Mouse (Mus musculus): Measurements from ENCODE around the gene Casz1.

Casz1 gene

DNA sequence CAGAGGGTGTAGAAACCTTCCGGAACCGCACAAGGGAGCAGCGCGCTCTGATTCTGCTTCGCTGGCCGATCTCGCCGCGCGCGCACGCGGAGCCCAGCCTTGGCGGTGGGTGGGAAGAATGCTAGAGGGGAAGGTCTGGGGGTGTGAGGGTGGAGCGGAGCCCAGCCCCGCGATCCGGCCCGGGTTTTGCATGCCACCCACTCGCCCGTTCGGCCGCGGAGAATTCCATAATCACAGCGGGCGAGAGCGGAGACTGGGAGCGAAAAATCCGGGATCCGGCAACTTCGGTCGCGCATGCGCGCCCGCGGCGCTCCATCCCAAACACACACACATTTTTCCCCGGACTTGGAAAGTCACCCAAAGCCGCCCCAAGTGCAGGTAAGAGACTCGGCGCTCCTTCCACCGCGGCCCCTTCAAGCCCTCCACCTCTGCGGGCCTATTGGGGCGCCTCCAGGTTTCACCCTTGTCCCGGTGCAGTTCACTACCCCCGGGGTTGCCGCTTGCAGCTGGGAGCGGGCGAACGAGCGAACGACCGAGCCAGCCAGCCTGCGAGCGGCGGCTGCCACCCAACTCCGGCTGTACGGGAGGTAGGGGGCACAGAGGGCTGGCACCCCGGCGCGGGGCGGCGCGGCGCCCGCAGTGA, at the start of gene Casz1:
Gene Casz1, plus strand, starts transcription at position 293 of the 643 bp plus-strand sequence.
- DNase-seq (ENCODE audit: low read depth in 1 of 2, low spot score in 2 of 2), result no peak

DNA sequence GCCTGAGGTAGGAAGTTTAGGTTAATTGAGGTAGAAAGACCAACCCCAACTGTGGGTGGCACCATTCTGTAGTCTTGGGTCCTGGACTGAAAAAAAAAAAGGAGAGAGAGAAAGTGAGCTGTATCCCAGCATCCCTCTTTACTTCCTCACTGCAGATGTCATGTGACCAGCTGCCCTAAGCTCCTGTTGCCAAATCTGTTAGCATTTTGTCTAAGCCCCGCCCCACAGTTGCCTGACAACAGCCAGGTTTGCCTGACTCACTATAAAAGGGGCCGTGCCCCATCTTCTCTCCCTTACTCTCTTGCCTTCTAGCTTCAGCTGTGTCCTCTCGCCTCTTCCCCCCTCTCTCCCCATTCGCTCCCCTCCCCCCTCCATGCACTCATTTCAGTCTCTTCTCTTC, 45.4 kb upstream of the Casz1 start:
- no peak for DNase-seq (ENCODE audit: low read depth in 1 of 2, low spot score in 2 of 2)

DNA sequence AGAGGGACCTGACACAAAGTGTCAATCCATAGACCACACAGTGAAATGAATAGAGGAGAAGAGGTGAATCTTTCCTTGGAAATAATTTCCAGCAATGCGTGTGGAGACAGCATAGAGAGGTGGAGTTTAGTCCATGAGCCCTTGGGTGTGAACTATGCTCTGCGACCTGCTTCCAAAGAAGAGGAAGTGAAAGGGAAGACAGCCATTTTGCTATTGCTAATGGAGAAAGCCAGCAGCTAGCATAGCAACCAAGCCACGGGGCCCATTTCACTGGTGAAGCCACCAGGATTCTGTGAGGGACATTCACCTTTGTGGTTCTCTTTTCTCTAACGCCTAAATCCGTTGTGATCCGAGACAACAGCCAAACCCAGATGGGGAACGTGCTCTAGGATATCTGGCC, 44.1 kb upstream of the Casz1 start:
- DNase-seq (ENCODE audit: low read depth in 1 of 2, low spot score in 2 of 2), result no peak

DNA sequence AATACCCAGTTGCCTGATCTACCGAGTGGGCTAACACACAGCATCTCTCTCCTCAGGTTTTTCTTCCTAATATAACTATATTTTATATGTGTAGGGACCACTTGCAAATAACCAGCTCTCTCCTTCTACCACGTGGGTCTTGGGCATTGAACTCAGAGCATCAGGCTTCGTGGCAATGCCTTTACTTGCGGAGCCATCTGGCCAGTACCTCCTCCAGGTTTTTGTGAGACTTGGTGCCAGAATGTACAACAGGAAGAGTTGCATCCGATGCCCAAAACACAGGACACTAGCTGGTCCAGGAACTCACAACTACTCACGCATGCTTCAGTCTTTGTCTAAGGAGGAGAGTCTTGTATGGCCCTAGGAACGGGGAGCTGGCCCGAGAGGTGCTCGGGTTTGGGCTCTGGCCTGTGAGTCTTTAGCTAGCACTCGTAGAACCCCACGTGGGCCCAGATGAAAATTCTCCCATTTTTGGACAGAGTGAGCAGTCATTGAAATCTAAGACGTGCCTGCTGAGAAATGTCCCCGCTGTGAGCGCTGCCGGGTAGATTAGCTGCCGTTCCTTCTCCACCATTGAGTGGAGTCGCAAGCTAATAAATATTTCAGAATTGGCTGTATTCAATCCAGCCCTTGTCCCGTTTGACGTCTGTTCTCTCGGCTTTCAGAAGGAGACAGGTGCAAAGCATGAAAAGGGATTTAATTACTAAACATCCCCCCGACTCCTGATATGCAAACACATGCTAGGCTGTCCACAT, 38.0 kb upstream of the Casz1 start:
- no peak for DNase-seq (ENCODE audit: low read depth in 1 of 2, low spot score in 2 of 2)

DNA sequence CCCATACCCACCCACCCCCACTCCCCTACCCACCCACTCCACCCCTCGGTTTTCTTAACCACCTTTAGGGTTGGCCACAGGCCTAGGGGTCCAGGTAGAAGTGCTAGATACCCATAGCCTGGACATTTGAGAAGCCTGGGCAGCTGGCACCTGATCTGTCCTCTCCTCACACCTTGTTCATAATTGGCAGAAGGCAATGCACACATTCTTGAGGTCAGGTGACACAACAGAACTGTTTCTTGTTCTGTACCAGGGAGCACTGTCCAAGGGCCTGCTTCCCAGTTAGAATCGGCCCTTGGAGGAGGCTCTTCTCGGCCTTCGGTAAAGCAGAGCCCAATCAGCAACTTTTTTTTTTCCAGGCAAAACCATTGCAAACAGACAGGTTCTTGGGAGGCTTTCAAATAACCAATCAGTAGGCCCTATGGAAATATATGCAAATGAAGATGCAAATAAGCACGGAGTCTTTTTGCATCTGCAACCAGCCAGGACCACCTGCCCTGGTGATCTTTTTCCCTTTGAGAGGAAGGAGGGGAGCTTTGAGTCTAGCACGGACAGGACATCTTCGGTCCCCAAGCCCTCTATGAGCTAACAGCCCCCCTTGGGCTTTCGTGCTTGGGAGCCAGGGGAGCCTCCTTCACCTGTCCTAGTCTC, 36.4 kb upstream of the Casz1 start:
- DNase-seq (ENCODE audit: low read depth in 1 of 2, low spot score in 2 of 2), result no peak

DNA sequence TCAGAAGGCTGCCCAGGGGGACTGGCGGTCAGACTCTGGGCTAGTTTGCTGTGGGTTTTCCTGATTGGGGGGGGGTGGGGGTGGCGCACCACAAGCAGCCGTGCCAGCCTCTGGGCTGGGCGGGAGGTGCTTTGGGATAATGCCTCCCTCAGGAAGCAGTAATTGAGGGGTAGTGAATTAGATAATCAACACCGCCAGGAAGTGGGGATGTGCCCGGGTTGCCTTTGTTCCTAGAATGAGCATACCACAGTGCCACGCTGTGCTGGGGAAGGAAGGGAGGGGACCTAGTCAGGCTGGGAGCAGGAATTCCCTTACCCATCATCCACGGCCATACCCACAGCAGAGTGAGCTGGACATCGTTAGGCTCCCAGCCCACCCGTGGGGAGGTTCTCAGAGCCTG, 35.6 kb upstream of the Casz1 start:
- no peak for DNase-seq (ENCODE audit: low read depth in 1 of 2, low spot score in 2 of 2)

DNA sequence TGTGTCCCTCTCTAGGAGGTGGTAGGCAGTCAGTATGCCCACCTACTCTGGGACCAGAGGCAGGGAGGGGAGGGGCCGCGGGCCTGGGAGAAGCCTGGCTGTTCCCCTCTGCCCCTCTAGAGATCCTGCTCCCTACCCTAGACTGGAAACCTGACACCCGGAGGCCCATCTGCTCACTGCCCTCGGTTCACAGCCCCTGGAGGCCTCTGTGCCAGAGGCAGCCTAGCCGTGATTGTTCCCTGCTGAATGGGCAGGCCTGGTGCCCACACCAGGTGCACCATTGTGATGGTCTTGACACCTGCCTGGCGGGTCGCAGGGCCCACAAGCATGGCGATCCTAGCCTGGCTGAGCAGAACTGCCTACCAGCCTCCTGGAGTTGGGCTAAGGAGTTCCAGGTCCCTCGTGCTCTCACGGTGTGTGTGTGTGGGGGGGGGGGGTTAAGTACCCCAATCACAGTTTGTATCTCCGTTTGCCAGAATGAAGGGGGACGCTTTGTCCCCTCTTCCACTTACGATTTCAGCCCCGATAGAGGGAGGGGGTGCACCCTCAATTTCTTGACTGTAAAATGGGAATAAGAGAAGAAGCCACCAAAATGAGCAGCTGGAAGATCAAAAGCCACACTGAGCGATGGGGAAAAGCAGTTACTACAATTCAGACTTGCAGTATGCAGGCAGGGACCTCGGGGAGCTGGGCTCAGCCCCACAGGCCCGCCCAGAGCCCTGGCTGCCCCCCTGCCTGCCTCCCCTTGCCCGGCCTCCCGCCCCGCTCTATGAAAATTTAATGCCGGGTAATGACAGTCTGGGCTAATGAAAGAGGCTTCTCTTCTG, 33.4 kb upstream of the Casz1 start:
- no peak for DNase-seq (ENCODE audit: low read depth in 1 of 2, low spot score in 2 of 2)

DNA sequence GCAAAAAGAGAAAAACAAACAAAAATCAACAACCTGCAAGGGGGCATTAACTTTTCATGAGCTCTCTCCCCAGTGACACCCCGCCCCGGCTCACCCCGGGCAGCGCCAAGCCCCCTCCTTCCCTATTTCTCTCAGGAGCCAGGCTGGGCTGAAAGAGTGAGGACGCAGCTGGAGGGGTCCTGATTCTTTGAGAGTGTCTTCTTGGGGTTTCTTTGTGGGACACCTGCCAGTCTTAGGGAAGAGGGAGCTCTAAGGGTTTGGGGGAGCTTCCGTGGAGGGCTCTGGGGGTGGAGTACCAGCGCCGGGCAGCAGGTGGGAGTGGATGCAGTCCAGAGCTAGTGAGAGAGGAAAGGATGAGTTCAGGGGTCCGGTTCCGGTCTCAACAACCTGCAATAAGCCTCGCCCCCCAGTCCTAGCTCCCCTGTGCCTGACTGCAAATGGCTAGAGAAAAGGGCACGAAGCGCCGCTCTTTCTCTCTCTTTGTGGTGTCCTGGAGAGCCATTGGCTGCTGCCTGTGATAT, 32.8 kb upstream of the Casz1 start:
- DNase-seq (ENCODE audit: low read depth in 1 of 2, low spot score in 2 of 2), result no peak

DNA sequence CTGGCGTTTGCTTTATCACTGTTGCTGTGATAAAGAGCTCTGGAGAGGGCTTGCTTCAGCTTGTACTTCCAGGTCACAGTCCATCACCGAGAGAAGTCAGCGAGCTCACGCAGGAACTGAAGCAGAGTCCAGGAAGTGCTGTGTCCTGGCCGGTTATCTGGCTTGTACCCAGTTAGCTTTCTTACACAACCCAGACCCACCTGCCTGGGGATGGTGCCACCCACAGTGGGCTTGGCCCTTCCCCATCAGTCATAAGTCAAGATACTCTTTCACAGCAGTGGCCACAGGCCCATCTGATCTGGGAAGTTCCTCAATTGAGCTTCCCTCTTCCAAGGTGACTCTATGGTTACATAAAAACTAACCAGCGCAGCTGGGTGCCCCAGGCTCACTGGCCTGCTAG, 31.6 kb upstream of the Casz1 start:
- DNase-seq (ENCODE audit: low read depth in 1 of 2, low spot score in 2 of 2), result no peak

DNA sequence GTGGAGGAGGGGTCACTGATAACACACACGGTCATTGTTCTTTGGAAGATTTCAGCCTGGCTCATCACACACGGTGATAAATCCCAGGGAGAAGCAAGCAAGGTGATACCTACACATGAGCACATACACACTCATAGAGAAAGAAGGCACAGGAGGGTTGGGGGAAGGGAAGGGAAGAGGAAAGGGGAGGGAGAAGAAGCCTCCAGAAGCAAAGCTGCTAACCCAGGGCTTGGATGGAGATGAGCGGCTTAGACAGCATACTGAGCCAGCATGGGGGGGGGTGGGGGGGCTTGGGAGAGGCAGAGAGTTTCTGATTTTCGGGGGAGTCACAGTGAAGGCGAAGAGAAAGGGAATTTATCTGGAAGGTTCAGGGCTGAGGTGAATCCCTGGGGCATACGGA, 30.2 kb upstream of the Casz1 start:
- no peak for DNase-seq (ENCODE audit: low read depth in 1 of 2, low spot score in 2 of 2)

DNA sequence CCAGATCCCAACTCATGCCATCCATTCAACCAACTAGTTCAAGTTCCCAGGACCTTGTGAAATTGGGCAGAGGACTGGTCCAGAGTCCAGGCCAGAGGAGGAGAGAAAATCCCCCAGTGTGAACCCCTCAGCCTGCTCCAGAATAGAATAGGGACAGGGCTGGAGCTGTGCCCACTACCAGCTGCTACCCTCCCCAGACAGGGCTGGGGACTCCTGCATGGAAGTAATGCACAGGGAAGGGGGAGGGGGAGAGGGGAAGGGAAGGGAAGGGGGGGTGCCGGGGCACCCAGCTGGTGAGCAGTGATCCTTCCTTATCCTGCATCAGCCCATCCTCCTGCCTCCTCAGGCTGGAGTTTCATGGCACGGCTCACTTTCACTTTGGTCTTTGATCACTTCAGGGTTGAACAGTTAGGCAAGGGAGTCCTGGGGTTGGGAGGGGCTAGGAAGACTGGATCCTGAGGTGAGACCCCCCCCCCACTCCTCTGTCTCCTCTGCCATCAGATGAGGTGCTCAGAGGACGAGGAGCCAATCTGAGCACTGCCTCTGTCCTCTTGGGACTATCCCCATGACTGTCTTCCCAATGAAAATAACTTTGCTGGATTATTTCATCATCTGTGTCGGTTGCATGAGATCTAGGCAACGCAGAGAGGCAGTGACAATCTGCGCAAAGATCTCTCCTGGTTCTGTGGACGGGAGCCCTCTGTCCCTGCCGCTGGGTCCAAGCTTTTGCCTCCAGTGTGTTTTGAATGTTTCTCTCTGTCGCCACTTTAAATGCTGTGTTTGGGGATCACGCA, 28.6 kb upstream of the Casz1 start:
- DNase-seq (ENCODE audit: low read depth in 1 of 2, low spot score in 2 of 2), result no peak

DNA sequence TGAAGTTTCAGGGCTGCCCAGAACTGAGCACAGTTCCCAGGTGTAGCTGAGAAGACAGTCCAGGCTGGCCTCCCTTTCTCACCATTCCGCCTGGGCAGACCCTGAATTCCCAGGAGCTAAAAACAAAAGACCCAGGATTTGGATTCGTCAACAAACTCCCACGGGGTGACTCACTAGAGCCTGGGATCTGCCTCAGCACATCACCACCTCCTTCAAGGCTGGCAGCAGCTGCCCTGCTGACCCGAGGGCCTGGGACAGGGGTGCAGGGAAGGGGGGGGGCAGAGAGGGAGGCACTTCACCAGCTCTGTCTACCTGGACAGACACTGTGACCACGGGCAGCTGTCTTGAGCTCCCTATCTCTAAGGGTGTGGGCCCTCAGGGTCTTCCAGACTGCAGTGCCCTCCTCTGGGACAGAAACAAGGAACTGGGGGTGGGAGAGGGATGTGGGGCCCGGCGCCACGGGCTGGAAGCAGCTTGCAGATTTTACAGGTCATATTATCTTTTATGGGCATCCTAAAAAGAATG, 24.1 kb upstream of the Casz1 start:
- no peak for DNase-seq (ENCODE audit: low read depth in 1 of 2, low spot score in 2 of 2)

DNA sequence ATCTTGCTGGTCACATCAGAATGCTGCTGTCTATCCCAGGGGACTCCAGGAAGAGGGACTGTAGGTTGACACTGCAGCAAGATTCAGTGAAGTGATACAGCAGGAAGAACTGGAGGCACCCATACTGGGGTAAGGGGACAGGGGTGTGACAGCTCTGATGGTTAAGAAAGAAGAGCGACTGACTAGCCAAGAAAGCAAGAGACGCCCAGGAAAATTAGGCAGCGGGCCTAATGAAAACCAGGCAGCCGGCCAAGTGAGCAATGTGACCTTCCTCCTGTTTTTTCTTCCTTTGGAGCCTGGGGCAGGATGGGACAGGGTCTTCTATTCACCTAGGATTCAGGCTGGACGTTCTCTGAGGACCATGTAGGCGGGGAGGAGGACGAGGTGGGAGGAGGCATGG, 22.7 kb upstream of the Casz1 start:
- no peak for DNase-seq (ENCODE audit: low read depth in 1 of 2, low spot score in 2 of 2)

DNA sequence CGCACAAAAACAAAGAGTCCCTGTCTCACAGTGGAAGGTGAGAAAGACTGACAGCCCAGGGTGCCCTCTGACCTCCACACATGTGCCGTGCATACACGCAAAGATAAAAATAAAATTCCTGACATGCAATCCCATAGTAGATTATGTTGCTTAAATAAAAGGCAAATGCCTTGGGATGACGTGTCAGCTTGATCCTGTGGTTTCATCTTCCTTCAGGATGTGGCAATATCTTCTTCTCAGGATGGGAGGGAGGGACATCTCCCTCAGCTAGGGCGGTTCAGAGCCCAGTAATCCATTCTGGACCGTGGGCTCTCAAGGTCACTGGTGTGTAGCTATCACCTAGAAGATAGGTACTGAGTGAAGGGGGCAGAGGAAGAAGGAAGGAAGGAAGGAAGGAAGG, 21.3 kb upstream of the Casz1 start:
- no peak for DNase-seq (ENCODE audit: low read depth in 1 of 2, low spot score in 2 of 2)

DNA sequence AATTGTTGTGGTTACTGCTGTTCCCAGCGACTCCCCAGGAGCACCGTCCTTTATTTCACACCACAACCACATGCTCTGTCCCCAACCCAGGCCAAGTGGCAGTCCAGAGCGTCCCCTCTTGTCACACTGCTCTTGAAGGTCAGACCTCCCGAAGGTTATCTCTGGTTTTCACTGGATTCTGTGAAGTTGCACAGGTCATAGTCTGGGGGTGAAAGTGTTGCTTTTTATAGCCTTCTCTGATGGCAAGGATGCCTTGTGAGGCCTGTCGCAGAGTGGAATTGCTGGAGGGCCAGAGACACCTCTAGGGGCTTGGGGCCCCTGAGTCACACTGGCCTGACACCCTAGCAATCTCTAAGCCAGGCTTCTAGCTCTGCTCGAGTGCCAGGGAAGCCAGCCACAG, 20.5 kb upstream of the Casz1 start:
- DNase-seq (ENCODE audit: low read depth in 1 of 2, low spot score in 2 of 2), result no peak

DNA sequence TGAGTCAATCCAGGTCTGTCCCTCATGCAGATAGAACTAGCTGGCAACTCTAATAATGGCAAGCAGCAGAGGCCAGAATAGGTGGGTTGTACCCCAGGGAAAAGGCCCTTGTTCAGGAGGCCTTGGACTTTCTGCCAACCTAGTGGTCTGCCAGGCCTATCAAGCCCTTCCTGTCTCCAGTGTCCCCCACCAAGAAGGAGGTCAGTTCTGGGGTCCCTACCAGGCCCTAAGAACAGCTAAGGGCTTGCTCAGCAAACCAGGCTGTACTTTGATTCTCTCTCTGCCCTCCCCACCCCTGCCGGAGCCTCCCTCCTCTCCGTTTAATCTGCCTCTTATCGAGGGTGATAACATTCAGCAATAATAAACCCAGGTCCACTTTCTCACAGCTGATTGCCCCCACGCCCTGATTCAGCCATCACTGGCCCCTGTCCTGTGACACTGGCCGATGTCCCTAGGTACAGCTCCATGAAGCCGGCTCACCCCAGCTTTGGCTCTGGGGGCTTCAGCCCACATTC, 19.1 kb upstream of the Casz1 start:
- no peak for DNase-seq (ENCODE audit: low read depth in 1 of 2, low spot score in 2 of 2)

DNA sequence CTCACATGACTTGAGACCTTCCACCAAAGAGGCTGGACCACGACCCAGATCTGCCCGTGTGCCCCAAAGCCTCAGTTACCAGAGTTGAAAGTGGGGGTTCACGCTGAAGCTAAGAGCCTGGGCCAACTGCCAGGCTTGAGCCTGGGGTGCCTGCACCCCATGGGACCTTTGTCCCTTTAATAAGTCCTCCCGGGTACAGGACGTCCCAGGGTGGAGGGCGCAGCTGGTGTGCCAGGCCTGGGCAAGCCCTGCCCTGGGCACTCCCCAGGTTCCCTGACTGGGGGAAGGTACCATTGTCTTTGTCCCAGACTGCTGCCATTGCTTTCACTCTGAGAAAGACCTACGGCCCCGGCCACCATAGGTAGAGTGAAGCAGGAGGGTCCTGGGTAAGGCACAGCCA, 18.2 kb upstream of the Casz1 start:
- DNase-seq (ENCODE audit: low read depth in 1 of 2, low spot score in 2 of 2), result no peak

DNA sequence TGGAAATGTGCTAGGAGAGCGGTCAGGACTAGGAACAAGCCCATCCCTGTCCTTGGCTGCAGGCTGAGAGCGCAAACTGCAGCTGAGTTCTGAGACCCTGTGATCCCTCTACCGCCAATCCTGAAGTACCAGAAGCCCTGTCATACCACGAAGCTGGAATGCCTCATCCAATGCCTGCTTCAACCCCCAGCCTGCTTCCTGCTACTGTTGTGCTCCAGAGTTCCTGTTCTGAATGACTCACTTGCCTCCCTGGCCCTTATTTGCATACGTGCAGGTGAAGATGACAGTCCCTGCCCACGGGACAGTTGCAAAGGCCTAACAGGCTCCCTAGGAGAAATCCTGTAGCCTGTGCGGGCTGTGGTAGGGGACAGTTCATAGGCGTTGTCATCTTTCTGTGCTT, 13.3 kb upstream of the Casz1 start:
- DNase-seq (ENCODE audit: low read depth in 1 of 2, low spot score in 2 of 2), result no peak

DNA sequence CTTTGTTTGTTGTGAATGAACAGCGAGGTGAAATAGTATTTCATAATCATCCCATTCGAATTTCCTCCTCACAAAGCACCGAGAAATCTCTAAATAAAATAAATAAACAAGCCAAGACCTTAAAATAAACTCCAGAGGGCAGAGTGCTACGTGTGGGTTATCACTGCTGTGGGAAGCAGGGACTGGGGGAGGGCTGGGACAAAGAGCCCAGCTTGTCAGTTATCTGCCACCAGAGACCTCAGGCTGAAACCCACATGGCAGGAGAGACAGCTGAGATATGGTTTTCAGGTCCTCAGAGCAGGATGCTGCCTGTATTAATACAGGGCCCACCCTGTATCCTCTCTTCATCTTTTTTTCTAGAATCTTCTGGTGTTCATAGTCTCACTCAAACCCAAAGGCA, 9.2 kb upstream of the Casz1 start:
- no peak for DNase-seq (ENCODE audit: low read depth in 1 of 2, low spot score in 2 of 2)

Data from monocyte, adult 2 months (primary cell).